Mouse (Mus musculus) fibroblast of lung, adult 2 months (primary cell): ENCODE measurements around the gene Cfap43.

ENCODE experiments used
- DNase-seq: peaks from one replicate; pipeline ENCODE4 v3.0.0-alpha.2; 2011; ENCODE audit warnings: low read depth

Gene Cfap43

GRCm38 (mm10) chr19:47919126-47919965 is at the start of gene Cfap43, which contains the start of gene Itprip:
Gene Cfap43, minus strand, starts transcription at chr19:47919287.
Gene Itprip, minus strand, starts transcription at chr19:47919299.
- DNase-seq: peak; percentile 75

- no peak for DNase-seq
Observed at GRCm38 (mm10) chr19:47958181-47958580, 39.1 kb upstream of the Cfap43 start.

GRCm38 (mm10) chr19:47953169-47953568 is 34.1 kb upstream of the Cfap43 start:
- DNase-seq: no peak

- no peak for DNase-seq
Observed at GRCm38 (mm10) chr19:47950946-47951345, 31.9 kb upstream of the Cfap43 start.

- no peak for DNase-seq
Observed at GRCm38 (mm10) chr19:47946821-47947465, 27.9 kb upstream of the Cfap43 start.

GRCm38 (mm10) chr19:47939361-47939760 is 20.3 kb upstream of the Cfap43 start:
- DNase-seq: no peak

GRCm38 (mm10) chr19:47937443-47938406 is 18.6 kb upstream of the Cfap43 start, which contains the start of gene Cfap58:
Gene Cfap58, plus strand, starts transcription at chr19:47937675.
- no peak for DNase-seq

GRCm38 (mm10) chr19:47936938-47937337 is 17.9 kb upstream of the Cfap43 start:
- no peak for DNase-seq

GRCm38 (mm10) chr19:47936490-47936889 is 17.4 kb upstream of the Cfap43 start:
- DNase-seq: no peak

- DNase-seq: no peak
Observed at GRCm38 (mm10) chr19:47935530-47935929, 16.4 kb upstream of the Cfap43 start.

GRCm38 (mm10) chr19:47934636-47935238 is 15.7 kb upstream of the Cfap43 start:
- DNase-seq: no peak

GRCm38 (mm10) chr19:47934146-47934545 is 15.1 kb upstream of the Cfap43 start:
- no peak for DNase-seq

GRCm38 (mm10) chr19:47931982-47932638 is 13.0 kb upstream of the Cfap43 start:
- no peak for DNase-seq

GRCm38 (mm10) chr19:47929043-47929442 is 10.0 kb upstream of the Cfap43 start:
- no peak for DNase-seq

GRCm38 (mm10) chr19:47927032-47927431 is 7.9 kb upstream of the Cfap43 start:
- DNase-seq: no peak

GRCm38 (mm10) chr19:47925819-47926218 is 6.7 kb upstream of the Cfap43 start:
- no peak for DNase-seq

GRCm38 (mm10) chr19:47919966-47920375 is 884 bp upstream of the Cfap43 start:
- DNase-seq: no peak

GRCm38 (mm10) chr19:47918455-47919101 is 509 bp downstream of the Cfap43 start:
- no peak for DNase-seq

GRCm38 (mm10) chr19:47918016-47918415 is 1.1 kb downstream of the Cfap43 start:
- no peak for DNase-seq

- no peak for DNase-seq
Observed at GRCm38 (mm10) chr19:47917396-47917795, 1.7 kb downstream of the Cfap43 start.

- no peak for DNase-seq
Observed at GRCm38 (mm10) chr19:47915251-47915650, 3.8 kb downstream of the Cfap43 start.
